Mouse (Mus musculus) lung, embryonic 16.5 days (tissue): Measurements from ENCODE around the gene Gldc. TPM values are rescaled to one million over a fixed set of nuclear protein-coding genes. Genes with fewer than 3 reads are reported as not detected.

Experiments
- ATAC-seq: fragments of 200-750 bp; cut with Nextera tagmentation; 2 replicates; pipeline ENCODE4 v1.8.0; 2017; ENCODE audit warnings: low read depth, mild to moderate bottlenecking, moderate library complexity
- H3K27ac ChIP-seq: fragments of 300-500 bp; sonication (generic); 2 replicates; pipeline ENCODE4 v1.5.1; 2014; ENCODE audit warnings: mild to moderate bottlenecking, control low read depth, low read length
- H3K27me3 ChIP-seq: fragments of 300-500 bp; sonication (generic); 2 replicates; pipeline ENCODE4 v1.6.1; 2014; ENCODE audit warnings: low read depth, low read length, mixed read lengths; ENCODE audit not compliant: control insufficient read depth, insufficient read depth
- H3K36me3 ChIP-seq: fragments of 300-500 bp; sonication (generic); 2 replicates; pipeline ENCODE4 v1.6.1; 2014; ENCODE audit warnings: low read length; ENCODE audit not compliant: control insufficient read depth, insufficient read depth
- H3K4me1 ChIP-seq: fragments of 300-500 bp; sonication (generic); replicated peaks from 2 replicates; pipeline ENCODE4 v1.6.1; 2014; ENCODE audit warnings: low read length, mixed read lengths; ENCODE audit not compliant: control insufficient read depth, insufficient read depth
- H3K4me2 ChIP-seq: fragments of 300-500 bp; sonication (generic); 2 replicates; pipeline ENCODE4 v1.6.1; 2014; ENCODE audit warnings: low read depth, low read length, control low read depth
- H3K4me3 ChIP-seq: fragments of 300-500 bp; sonication (generic); 2 replicates; pipeline ENCODE4 v1.5.1; 2014; ENCODE audit warnings: mild to moderate bottlenecking, low read length, control low read depth
- H3K9ac ChIP-seq: fragments of 300-500 bp; sonication (generic); 2 replicates; pipeline ENCODE4 v1.6.1; 2014; ENCODE audit warnings: low read length, control low read depth
- H3K9me3 ChIP-seq: fragments of 300-500 bp; sonication (generic); 2 replicates; pipeline ENCODE4 v1.6.1; 2016; ENCODE audit warnings: low read length; ENCODE audit not compliant: control insufficient read depth
- WGBS: fragments of 180-500 bp; shearing (Covaris S2); extraction: QIAGEN DNeasy Blood & Tissue Kit; methylation state at CpG from one replicate; pipeline ENCODE4 v1.1.7; 2014; 5-methylcytosine and 5-hydroxymethylcytosine counted together
- polyA plus RNA-seq: library from polyadenylated mRNA; unstranded; fragments of >200 nt; fragmentation: Nextera tagmentation; extraction: Ambion mirVana; gene quantifications from 2 replicates; pipeline ENCODE4 v1.2.1, GENCODE M21; 2015

Gene Gldc
- polyA plus RNA-seq, 1 experiment from 2014 or later, result 0.60 TPM

DNA sequence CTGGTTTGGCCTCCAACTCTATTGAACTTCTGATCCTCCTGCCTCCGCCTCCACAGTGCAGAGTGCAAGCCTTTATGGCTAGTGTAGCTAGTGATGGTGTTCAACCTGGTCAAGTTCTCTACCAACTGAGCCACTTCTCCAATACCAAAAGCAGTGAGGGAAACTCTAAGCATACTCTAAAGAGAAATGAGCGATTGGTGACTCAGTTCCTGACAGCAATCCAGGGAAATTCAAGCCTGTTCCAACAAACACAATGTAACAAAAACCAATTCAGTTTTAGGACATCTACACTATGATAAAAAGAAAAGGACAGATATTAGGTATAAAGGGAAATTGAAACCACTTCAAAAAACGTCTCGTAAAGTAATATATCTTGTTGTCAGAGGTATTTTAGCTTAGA, 27.9 kb downstream of the Gldc start:
- WGBS, result 78% methylated on average over 4 of the region's 4 CpGs
- H3K9ac ChIP-seq, result no peak overlapping the region
- H3K36me3 ChIP-seq, result no peaks in the 10 kb centered on the region
- H3K9me3 ChIP-seq, result no peaks in the 10 kb centered on the region
- no peak for ATAC-seq
- no peak overlapping the region for H3K4me2 ChIP-seq
- H3K4me1 ChIP-seq, result no peaks in the 10 kb centered on the region
- no peak overlapping the region for H3K27ac ChIP-seq
- no peak overlapping the region for H3K4me3 ChIP-seq
- no peaks in the 10 kb centered on the region for H3K27me3 ChIP-seq

DNA sequence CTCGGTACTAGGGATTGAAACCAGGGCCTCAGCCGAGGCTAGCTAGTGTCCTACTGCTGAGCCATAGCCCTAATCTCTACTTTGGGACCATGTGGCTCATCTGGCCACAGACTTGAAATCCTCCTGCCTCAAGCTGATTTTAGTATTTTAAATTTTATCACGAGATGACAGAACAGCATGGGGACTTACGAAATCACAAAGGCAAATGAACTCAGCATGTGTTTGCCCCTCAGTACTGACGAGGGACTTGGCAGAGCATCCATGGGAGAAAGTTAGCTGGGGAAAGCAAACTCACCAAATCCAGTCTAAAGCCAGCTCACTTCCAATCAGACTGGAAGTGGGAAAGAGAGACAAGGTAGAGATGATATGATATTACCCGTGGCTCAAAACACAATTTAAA, 28.5 kb downstream of the Gldc start:
- Histone ChIP-seq H3K4me2 (no peak overlapping the region), H3K4me1 (no peaks in the 10 kb centered on the region), H3K4me3 (no peak overlapping the region), H3K27me3 (no peaks in the 10 kb centered on the region), H3K36me3 (no peaks in the 10 kb centered on the region), H3K9me3 (no peaks in the 10 kb centered on the region), H3K9ac (no peak overlapping the region), H3K27ac (no peak overlapping the region)
- no peak for ATAC-seq
- 65% methylated on average over 6 of the region's 6 CpGs for WGBS

DNA sequence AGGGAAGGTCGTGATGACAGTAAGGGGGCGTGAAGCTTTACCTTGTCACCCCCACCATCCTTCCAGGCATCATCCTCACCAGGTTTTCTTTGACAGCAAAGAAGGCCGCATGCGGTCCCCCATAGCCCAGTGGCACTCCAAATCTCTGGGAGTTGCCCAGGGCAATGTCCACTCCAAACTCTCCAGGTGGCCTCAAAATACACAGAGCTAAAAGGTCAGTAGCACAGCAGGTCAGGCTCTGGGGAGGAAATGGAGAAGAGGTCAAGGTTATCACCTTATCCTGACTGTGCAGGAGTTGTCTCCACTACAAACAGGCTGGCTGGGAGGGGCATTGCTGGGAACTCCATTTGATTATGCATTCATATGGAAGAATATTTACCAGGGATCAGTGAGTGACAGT, 30.1 kb downstream of the Gldc start:
- WGBS, result 79% methylated on average over 4 of the region's 4 CpGs
- Histone ChIP-seq H3K4me1 (no peaks in the 10 kb centered on the region), H3K36me3 (no peaks in the 10 kb centered on the region), H3K4me3 (no peak overlapping the region), H3K4me2 (no peak overlapping the region), H3K9ac (no peak overlapping the region), H3K27me3 (no peaks in the 10 kb centered on the region), H3K9me3 (no peaks in the 10 kb centered on the region), H3K27ac (no peak overlapping the region)
- ATAC-seq, result no peak

DNA sequence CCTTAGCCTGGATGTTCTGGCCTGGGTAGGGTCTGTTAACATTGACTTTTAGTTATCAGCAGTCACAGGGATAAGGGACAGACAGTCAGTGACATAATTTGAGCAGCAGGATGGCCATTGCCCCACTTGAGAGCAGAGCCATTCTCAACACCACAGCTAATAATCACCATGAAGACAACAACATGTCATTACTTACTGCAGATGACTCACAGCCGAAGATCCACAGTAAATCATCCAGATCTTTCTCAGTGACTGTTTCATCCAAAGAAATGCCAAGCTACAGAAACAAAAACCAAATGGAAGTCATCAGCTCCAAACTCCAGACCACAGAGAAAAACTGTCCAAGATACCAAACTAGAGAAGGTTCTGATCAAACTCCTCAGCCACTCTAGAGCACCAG, 38.9 kb downstream of the Gldc start:
- H3K9ac ChIP-seq, result no peak overlapping the region
- H3K4me3 ChIP-seq, result no peak overlapping the region
- no peaks in the 10 kb centered on the region for H3K27me3 ChIP-seq
- peak; percentile 59 for ATAC-seq
- no peak overlapping the region for H3K4me2 ChIP-seq
- no peaks in the 10 kb centered on the region for H3K4me1 ChIP-seq
- H3K36me3 ChIP-seq, result no peaks in the 10 kb centered on the region
- H3K27ac ChIP-seq, result no peak overlapping the region
- WGBS, result 55% methylated on average over 1 of the region's 1 CpGs
- no peaks in the 10 kb centered on the region for H3K9me3 ChIP-seq

DNA sequence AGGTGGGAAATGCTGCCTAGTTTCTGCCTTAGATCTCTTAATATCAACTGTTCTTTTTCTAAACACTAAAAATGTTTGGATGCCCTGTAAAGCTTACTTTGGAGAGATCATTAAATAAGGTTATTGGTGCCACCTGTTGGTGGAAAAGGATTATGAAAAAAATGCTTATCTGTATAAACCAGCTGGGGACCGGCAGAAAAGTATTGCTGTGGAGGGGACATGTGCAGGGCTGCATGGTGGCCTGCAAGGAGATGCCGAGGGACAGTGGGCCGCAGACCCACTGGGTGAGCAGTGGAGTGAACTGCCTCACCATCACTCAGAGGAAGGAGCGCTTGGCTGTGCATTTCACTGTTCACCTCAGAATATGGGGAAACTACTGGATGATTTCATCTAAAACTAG, 47.1 kb downstream of the Gldc start:
- Histone ChIP-seq H3K4me2 (no peak overlapping the region), H3K9ac (no peak overlapping the region), H3K27ac (no peak overlapping the region), H3K36me3 (no peaks in the 10 kb centered on the region), H3K9me3 (no peaks in the 10 kb centered on the region), H3K4me3 (no peak overlapping the region), H3K27me3 (no peaks in the 10 kb centered on the region), H3K4me1 (no peaks in the 10 kb centered on the region)
- WGBS, result 63% methylated on average over 4 of the region's 4 CpGs
- no peak for ATAC-seq

DNA sequence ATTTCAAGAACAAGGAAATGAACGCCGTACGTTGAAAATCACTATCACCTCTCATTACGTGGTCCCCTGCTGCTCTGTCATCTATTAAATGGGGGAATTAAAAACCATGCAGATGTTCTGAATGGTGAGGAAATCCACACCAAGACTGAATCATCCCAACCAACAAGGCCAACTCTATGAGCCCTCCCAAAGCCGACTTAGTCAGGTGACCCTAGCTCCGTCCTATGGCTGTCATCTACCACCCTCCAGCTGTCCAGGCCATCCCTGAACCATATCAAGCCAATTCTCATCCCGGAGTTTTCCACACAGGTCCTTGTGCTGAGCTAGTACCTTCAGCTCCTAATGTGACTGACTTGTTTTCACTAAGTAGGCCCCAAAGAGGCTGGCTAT, 49.6 kb downstream of the Gldc start:
- H3K4me2 ChIP-seq, result no peak overlapping the region
- H3K36me3 ChIP-seq, result no peaks in the 10 kb centered on the region
- H3K27ac ChIP-seq, result no peak overlapping the region
- no peak overlapping the region for H3K4me3 ChIP-seq
- H3K9ac ChIP-seq, result no peak overlapping the region
- ATAC-seq, result no peak
- H3K9me3 ChIP-seq, result no peaks in the 10 kb centered on the region
- no peaks in the 10 kb centered on the region for H3K4me1 ChIP-seq
- WGBS, result 67% methylated on average over 7 of the region's 7 CpGs
- no peaks in the 10 kb centered on the region for H3K27me3 ChIP-seq

DNA sequence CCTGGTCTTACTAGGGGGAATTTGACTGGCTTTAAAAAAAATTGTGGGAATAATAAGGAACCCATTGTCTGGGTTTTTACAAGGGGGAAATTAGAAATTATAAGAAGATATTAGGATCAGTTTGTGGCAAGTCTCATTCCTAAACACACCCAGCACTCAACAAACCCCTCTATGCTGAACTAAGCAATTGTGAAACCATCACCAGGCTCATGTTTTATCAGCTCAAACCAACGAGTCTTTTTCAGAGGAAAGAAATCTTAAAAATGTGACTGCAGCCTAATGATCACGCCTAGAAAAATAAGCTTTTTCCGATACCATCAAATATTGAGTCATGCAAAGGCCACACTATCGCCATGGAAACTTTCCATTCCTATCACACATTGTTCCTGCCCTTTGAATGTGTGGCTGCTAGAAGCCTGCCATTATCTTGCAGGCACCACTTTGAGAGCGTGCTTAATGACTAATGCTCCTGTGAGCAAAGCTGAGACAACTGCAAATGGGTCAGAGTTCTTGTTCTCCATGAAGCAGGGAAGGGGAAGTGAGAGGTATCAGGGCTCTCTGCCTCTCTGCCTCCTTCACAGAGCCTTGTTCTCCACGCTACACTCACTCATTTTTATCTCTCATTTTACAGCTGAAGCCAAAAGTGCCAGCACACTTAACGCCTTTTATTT, 50.1 kb downstream of the Gldc start:
- Histone ChIP-seq H3K4me3 (no peak overlapping the region), H3K9me3 (no peaks in the 10 kb centered on the region), H3K36me3 (no peaks in the 10 kb centered on the region), H3K9ac (no peak overlapping the region), H3K27ac (no peak overlapping the region), H3K4me2 (no peak overlapping the region), H3K4me1 (no peaks in the 10 kb centered on the region), H3K27me3 (no peaks in the 10 kb centered on the region)
- 30% methylated on average over 7 of the region's 7 CpGs for WGBS
- no peak for ATAC-seq

DNA sequence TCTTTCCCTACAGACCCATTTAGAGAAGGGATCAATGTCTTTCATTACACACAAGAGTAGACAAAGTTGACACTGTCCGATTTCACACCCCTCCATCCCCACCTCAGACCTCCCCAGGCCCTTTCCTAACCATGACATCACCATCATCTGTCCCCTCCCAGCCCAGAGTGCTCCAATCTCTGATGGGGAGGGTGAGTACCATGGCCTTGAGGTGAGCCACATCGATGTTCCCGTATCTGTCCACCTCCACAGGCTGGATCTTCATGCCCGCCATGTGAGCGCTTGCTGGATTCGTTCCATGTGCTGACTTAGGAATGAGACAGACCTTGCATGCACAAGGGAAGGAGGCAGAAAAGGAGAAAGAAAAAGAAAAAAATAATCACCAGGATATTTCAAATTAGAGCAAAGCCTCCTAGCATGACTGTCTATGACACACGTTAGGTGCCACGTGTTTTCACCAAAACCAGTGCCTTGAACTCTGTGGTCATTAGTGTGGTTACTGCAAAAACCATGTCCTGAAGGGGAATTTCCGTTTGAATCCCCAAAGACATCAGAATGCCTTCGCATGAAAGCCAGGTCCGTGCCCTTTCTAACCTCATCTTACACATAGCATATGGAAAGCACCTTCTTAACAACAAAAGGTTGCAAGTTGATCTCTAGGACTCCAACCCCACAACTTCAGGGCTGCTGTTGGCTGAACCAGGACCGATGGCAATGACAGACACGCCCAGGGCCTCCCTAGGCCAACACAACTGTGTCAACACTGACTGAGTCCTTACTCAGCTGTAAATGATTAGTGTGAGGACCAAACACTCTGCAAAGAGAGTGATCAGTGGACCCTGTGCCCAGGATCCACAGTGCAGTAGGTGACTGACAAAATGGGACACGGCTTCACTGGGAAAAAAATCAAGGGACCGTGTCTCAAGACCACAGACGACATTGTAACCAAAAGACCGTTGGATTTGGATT, 56.6 kb downstream of the Gldc start:
- WGBS, result 80% methylated on average over 17 of the region's 17 CpGs

DNA sequence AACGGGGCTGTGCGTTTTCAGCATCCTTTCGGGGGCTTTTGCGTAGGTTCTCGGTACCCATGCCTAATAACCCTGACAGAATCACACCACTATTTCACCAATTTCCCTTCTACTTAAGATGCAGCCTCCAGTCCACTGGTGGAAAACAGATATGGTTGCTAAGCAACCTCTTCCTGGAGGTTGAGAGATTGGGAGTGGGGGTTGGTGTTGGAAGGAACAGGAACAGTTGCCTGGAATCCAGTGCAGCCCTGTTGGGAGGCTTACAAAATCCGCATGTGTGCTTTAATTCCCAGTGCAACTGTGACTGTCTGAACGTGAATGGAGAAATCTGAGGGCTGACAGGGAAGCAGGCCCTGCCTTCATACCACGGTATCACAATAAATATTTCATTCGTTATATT, 57.5 kb downstream of the Gldc start:
- Histone ChIP-seq H3K4me1 (0 out of 2 replicates have a peak, but pooled peaks cover 2% of the 10 kb centered on the region), H3K27me3 (no peaks in the 10 kb centered on the region), H3K4me2 (no peak overlapping the region), H3K4me3 (no peak overlapping the region), H3K36me3 (no peaks in the 10 kb centered on the region), H3K9me3 (no peaks in the 10 kb centered on the region), H3K9ac (no peak overlapping the region), H3K27ac (no peak overlapping the region)
- ATAC-seq, result no peak; the same call in 1 of the 2 replicates
- WGBS, result 45% methylated on average over 9 of the region's 9 CpGs

More for the DNA sequence above, 56.6 kb downstream of the Gldc start:
- no peak overlapping the region for H3K27ac ChIP-seq
- H3K9ac ChIP-seq, result no peak overlapping the region
- H3K36me3 ChIP-seq, result no peaks in the 10 kb centered on the region
- H3K4me2 ChIP-seq, result no peak overlapping the region
- ATAC-seq, result no peak
- no peak overlapping the region for H3K4me3 ChIP-seq
- 0 out of 2 replicates have a peak, but pooled peaks cover 2% of the 10 kb centered on the region for H3K4me1 ChIP-seq
- H3K9me3 ChIP-seq, result no peaks in the 10 kb centered on the region
- H3K27me3 ChIP-seq, result no peaks in the 10 kb centered on the region
